Mouse (Mus musculus): ENCODE results near the gene Nol9. TPM values are rescaled to one million over a fixed set of nuclear protein-coding genes. Genes with fewer than 3 reads are reported as not detected.

The Nol9 gene
- polyA plus RNA-seq, 1 experiment from 2014 or later: 10.0 TPM

DNA sequence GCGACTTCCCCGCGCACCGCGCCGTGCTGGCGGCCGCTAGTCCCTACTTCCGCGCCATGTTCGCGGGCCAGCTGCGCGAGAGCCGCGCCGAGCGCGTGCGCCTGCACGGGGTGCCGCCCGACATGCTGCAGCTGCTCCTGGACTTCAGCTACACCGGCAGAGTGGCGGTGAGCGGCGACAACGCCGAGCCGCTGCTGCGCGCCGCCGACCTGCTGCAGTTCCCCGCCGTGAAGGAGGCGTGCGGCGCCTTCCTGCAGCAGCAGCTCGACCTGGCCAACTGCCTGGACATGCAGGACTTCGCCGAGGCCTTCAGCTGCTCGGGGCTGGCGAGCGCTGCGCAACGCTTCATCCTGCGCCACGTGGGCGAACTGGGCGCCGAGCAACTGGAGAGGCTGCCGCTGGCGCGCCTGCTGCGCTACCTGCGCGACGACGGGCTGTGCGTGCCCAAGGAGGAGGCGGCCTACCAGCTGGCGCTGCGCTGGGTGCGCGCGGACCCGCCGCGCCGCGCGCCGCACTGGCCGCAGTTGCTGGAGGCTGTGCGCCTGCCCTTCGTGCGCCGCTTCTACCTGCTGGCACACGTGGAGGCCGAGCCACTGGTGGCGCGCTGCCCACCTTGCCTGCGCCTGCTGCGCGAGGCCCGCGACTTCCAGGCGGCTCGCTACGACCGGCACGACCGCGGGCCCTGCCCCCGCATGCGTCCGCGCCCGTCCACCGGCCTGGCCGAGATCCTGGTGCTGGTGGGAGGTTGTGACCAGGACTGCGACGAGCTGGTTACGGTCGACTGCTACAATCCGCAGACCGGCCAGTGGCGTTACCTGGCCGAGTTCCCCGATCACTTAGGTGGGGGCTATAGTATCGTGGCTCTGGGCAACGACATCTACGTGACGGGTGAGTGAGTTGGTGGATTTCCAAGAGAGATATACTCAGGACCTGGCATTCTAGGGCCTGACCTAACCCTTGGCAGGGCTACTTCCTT lies 29.8 kb upstream of the Nol9 start:
- H3K27ac ChIP-seq (ENCODE audit: low read length): peak overlapping the region; percentile 97
- H3K27me3 ChIP-seq (replicated peaks; ENCODE audit: insufficient read depth, low read length): no peaks in the 10 kb centered on the region
- H3K4me1 ChIP-seq (ENCODE audit: insufficient read depth, low read depth, low read length): peaks cover 18% of the 10 kb centered on the region
- H3K4me2 ChIP-seq (replicated peaks; ENCODE audit: low read depth, low read length): peak overlapping the region; percentile 100
- peak overlapping the region; percentile 73 for H3K9ac ChIP-seq (replicated peaks; ENCODE audit: low read depth)
- TF ChIP-seq EP300 (IDR thresholded peaks at IDR 0.05) (no peak), CTCF (IDR thresholded peaks at IDR 0.05) (no peak)
- DNase-seq (ENCODE audit: low spot score): peak; percentile 73
- peak overlapping the region; percentile 74 for H3K4me3 ChIP-seq (ENCODE audit: low read depth, low read length)
- no peaks in the 10 kb centered on the region for H3K9me3 ChIP-seq (ENCODE audit: low read length)
- peaks cover 7% of the 10 kb centered on the region for H3K36me3 ChIP-seq (ENCODE audit: insufficient read depth, low read length)
- 2% methylated on average over 106 of the region's 115 CpGs for WGBS
- ATAC-seq: peak; percentile 66

DNA sequence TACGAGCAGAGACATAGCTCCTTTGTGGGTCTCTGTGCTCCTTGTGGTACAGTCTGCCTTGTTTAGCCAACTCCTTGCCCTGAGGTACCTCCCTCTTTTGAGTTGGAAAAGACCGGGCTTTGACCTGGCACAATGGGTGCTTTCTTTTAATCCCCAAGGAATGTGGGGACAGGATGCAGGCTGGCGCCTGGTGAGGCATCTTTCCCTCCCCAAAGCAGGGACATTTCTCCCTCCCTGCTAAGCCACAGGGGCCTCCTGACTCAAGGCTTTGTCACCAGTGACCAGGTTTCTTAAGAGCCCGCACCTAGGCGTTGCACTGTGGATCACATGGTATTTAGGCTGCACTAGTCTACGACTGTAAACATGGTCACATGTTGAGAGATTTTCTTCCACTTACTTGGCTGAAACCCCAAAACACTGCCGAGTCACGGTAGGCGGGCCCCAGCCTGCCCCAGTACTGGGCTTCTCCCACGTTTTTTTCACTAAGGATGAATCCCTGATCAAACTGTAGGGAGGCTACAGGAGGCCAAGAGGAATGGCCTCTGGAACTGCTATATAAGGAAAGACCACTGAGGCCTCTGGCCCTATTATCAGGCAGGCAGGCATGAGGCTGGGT lies 28.9 kb upstream of the Nol9 start:
- peak overlapping the region; percentile 73 for H3K9ac ChIP-seq (replicated peaks; ENCODE audit: low read depth)
- H3K9me3 ChIP-seq (ENCODE audit: low read length): no peaks in the 10 kb centered on the region
- TF ChIP-seq EP300 (IDR thresholded peaks at IDR 0.05) (0 out of 2 replicates have a peak, but pooled peaks have one; percentile 15), CTCF (IDR thresholded peaks at IDR 0.05) (no peak)
- H3K4me1 ChIP-seq (ENCODE audit: insufficient read depth, low read depth, low read length): peaks cover 18% of the 10 kb centered on the region
- H3K27me3 ChIP-seq (replicated peaks; ENCODE audit: insufficient read depth, low read length): no peaks in the 10 kb centered on the region
- 2% methylated on average over 10 of the region's 10 CpGs for WGBS
- DNase-seq (ENCODE audit: low spot score) (peak; percentile 91), ATAC-seq (peak; percentile 33)
- H3K27ac ChIP-seq (ENCODE audit: low read length): peak overlapping the region; percentile 97
- peak overlapping the region; percentile 100 for H3K4me2 ChIP-seq (replicated peaks; ENCODE audit: low read depth, low read length)
- peak overlapping the region; percentile 74 for H3K4me3 ChIP-seq (ENCODE audit: low read depth, low read length)
- peaks cover 8% of the 10 kb centered on the region for H3K36me3 ChIP-seq (ENCODE audit: insufficient read depth, low read length)

DNA sequence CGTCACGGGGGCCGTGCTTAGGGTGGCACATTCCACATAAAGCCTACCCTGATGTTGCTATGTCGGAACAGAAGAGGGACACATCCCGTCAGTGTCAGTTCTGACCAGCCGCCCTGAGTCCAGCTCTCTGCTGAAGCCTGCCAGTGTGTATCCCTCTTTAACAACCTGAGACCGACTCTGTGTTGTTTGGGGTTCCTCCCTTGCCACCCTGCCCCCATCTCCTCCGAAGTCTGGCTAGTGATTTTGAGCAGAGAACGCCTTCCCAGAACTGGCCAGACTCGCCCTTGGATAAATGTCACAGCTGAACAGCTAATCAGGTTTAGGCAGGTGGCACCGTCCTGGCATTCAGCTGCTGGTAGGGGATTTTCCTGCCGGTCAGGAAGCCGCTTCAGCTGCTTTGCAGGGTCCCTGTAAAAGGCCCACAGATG lies 28.4 kb upstream of the Nol9 start:
- no peaks in the 10 kb centered on the region for H3K27me3 ChIP-seq (replicated peaks; ENCODE audit: insufficient read depth, low read length)
- no peak for DNase-seq (ENCODE audit: low spot score)
- H3K9ac ChIP-seq (replicated peaks; ENCODE audit: low read depth): peak overlapping the region; percentile 73
- peaks cover 18% of the 10 kb centered on the region for H3K4me1 ChIP-seq (ENCODE audit: insufficient read depth, low read depth, low read length)
- no peak for ATAC-seq
- H3K4me3 ChIP-seq (ENCODE audit: low read depth, low read length): peak overlapping the region; percentile 74
- H3K9me3 ChIP-seq (ENCODE audit: low read length): no peaks in the 10 kb centered on the region
- H3K36me3 ChIP-seq (ENCODE audit: insufficient read depth, low read length): peaks cover 13% of the 10 kb centered on the region
- peak overlapping the region; percentile 97 for H3K27ac ChIP-seq (ENCODE audit: low read length)
- peak overlapping the region; percentile 100 for H3K4me2 ChIP-seq (replicated peaks; ENCODE audit: low read depth, low read length)
- TF ChIP-seq CTCF (IDR thresholded peaks at IDR 0.05): no peak
- TF ChIP-seq EP300 (IDR thresholded peaks at IDR 0.05): 0 out of 2 replicates have a peak, but pooled peaks have one; percentile 8
- 18% methylated on average over 13 of the region's 13 CpGs for WGBS

DNA sequence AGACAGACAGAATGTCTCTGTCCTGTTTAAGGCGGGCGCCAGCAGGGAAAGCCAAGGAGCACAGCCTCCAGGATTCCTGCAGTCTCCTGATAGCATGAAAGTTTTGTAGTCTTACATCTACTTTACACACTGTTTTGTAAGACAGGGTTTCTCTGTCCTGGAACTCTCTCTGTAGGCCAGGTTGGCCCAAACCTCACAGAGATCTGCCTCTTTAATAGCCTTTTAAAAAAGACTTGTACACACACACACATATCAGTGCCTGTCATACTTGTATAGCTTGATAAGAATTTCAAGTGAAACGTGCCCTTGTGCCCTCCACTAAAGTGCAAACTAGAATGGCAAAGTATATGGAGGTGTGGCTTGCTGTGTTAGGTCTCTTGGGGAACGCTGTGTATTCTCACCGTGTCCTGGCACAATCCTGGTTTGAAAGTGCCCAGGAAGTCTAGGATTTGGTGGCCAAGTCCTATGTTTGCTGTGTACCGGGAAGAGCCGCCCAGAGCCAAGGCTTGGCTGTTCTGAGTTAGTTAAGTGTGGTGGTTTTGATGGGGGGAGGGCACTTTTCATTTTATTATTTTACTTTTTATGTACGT lies 27.9 kb upstream of the Nol9 start:
- peak overlapping the region; percentile 73 for H3K9ac ChIP-seq (replicated peaks; ENCODE audit: low read depth)
- WGBS: 51% methylated on average over 8 of the region's 8 CpGs
- H3K27me3 ChIP-seq (replicated peaks; ENCODE audit: insufficient read depth, low read length): no peaks in the 10 kb centered on the region
- H3K4me3 ChIP-seq (ENCODE audit: low read depth, low read length): peak overlapping the region; percentile 74
- H3K4me1 ChIP-seq (ENCODE audit: insufficient read depth, low read depth, low read length): peaks cover 18% of the 10 kb centered on the region
- TF ChIP-seq CTCF (IDR thresholded peaks at IDR 0.05) (no peak), EP300 (IDR thresholded peaks at IDR 0.05) (0 out of 2 replicates have a peak, but pooled peaks have one; percentile 29)
- no peaks in the 10 kb centered on the region for H3K9me3 ChIP-seq (ENCODE audit: low read length)
- peak overlapping the region; percentile 100 for H3K4me2 ChIP-seq (replicated peaks; ENCODE audit: low read depth, low read length)
- H3K27ac ChIP-seq (ENCODE audit: low read length): peak overlapping the region; percentile 97
- DNase-seq (ENCODE audit: low spot score) (peak; percentile 65), ATAC-seq (no peak; the same call in 1 of the 2 replicates)
- peaks cover 19% of the 10 kb centered on the region for H3K36me3 ChIP-seq (ENCODE audit: insufficient read depth, low read length)

DNA sequence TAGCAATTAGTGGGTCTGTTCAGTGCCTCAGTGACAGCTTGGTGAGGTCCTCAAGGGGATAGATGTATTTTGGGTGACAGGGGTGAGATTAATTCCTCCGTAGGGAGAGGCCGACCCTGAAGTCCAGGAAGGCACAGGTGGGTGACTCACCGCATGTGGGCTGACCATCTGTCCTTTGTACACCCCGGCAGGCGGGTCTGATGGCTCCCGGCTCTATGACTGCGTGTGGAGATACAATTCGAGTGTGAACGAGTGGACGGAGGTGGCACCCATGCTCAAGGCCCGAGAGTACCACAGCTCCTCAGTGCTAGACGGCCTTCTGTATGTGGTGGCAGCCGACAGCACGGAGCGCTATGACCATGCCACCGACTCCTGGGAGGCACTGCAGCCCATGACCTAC lies 27.0 kb upstream of the Nol9 start:
- no peak overlapping the region; the same call in 1 of the 2 replicates for H3K27ac ChIP-seq (ENCODE audit: low read length)
- H3K9ac ChIP-seq (replicated peaks; ENCODE audit: low read depth): no peak overlapping the region
- peaks cover 18% of the 10 kb centered on the region for H3K4me1 ChIP-seq (ENCODE audit: insufficient read depth, low read depth, low read length)
- DNase-seq (ENCODE audit: low spot score) (no peak), ATAC-seq (no peak)
- H3K27me3 ChIP-seq (replicated peaks; ENCODE audit: insufficient read depth, low read length): no peaks in the 10 kb centered on the region
- H3K36me3 ChIP-seq (ENCODE audit: insufficient read depth, low read length): peaks cover 20% of the 10 kb centered on the region
- TF ChIP-seq CTCF (IDR thresholded peaks at IDR 0.05) (no peak), EP300 (IDR thresholded peaks at IDR 0.05) (no peak)
- H3K9me3 ChIP-seq (ENCODE audit: low read length): no peaks in the 10 kb centered on the region
- 84% methylated on average over 16 of the region's 16 CpGs for WGBS
- H3K4me3 ChIP-seq (ENCODE audit: low read depth, low read length): no peak overlapping the region
- H3K4me2 ChIP-seq (replicated peaks; ENCODE audit: low read depth, low read length): peak overlapping the region; percentile 100
